Comparison of ENCODE assay signal across 20 mouse cellular contexts in the genomic region with DNA sequence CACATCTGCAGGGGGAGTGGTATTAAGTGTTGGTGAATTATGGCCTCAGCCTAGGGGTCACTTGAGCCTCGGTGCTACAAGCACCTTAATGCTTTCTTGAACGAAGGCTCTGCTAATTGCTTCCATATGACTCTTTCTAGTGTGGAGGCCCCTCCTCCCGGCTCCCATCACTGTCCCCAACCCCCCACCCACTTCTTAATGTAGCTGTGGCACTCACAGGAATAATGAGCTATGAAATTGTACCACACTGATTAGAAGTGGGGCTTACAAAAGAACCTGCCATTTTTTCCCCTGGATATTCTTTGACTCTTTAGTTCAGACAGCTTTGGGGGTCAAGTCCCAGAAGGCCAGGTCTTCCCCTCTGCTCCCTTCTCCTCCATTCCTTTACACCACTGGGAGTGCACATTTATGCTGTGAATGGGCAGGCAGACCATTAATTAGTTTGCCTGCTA.
A peak's percentile ranks its signal among the peaks of the same experiment; 100 is the strongest.
DNase-seq lines count a peak whose midpoint lies in the region; ATAC-seq lines count a peak whose summit lies in the region.
"Had no signal": no experiment of that assay in that cellular context is flagged by ENCODE, and none has a peak within 500 bp of the region (broad histone marks: within the 10 kb centered on the region; RNA-seq: fewer than 3 reads in every experiment).

No protein-coding gene starts in this region.

- no peak overlapping the region for H3K4me2 ChIP-seq in hindbrain, embryonic 12.5 days (replicated peaks)
- no peak overlapping the region for H3K4me2 ChIP-seq in hindbrain, embryonic 14.5 days (replicated peaks)
- no peak overlapping the region for H3K4me2 ChIP-seq in embryonic facial prominence, embryonic 11.5 days (ENCODE audit: low read depth, low read length)
- no peak overlapping the region; the same call in 1 of the 2 replicates for H3K4me2 ChIP-seq in limb, embryonic 13.5 days (replicated peaks)
- H3K4me2 ChIP-seq: embryonic facial prominence, embryonic 13.5 days; heart, embryonic 12.5 days; liver, embryonic 12.5 days; lung, embryonic 14.5 days; midbrain, embryonic 15.5 days had no signal

- H3K27ac ChIP-seq in hindbrain, embryonic 12.5 days: no peak overlapping the region
- no peak overlapping the region for H3K27ac ChIP-seq in hindbrain, embryonic 14.5 days
- H3K27ac ChIP-seq in embryonic facial prominence, embryonic 11.5 days (replicated peaks; ENCODE audit: low read depth, low read length): no peak overlapping the region
- peak overlapping the region; percentile 34; the same call in 1 of the 2 replicates for H3K27ac ChIP-seq in limb, embryonic 13.5 days
- H3K27ac ChIP-seq: embryonic facial prominence, embryonic 13.5 days; liver, embryonic 12.5 days; midbrain, embryonic 15.5 days; stomach, postnatal 0 days had no signal

- H3K36me3 ChIP-seq in hindbrain, embryonic 12.5 days: no peaks in the 10 kb centered on the region
- H3K36me3 ChIP-seq in hindbrain, embryonic 14.5 days (replicated peaks; ENCODE audit: control insufficient read depth, insufficient read depth): no peaks in the 10 kb centered on the region
- H3K36me3 ChIP-seq in embryonic facial prominence, embryonic 11.5 days (replicated peaks; ENCODE audit: control insufficient read depth, insufficient read depth, low read depth, low read length): no peaks in the 10 kb centered on the region
- H3K36me3 ChIP-seq in limb, embryonic 13.5 days: no peaks in the 10 kb centered on the region
- H3K36me3 ChIP-seq: embryonic facial prominence, embryonic 13.5 days; heart, embryonic 12.5 days; liver, embryonic 12.5 days; midbrain, embryonic 15.5 days had no signal

- H3K27me3 ChIP-seq in hindbrain, embryonic 12.5 days: 0 out of 2 replicates have a peak, but pooled peaks cover 4% of the 10 kb centered on the region
- H3K27me3 ChIP-seq in hindbrain, embryonic 14.5 days (ENCODE audit: control insufficient read depth, insufficient read depth, low read length): no peaks in the 10 kb centered on the region; the same call in 1 of the 2 replicates
- no peaks in the 10 kb centered on the region for H3K27me3 ChIP-seq in embryonic facial prominence, embryonic 11.5 days (ENCODE audit: control insufficient read depth, insufficient read depth, low read length)
- H3K27me3 ChIP-seq in limb, embryonic 13.5 days: no peaks in the 10 kb centered on the region
- H3K27me3 ChIP-seq: embryonic facial prominence, embryonic 13.5 days; heart, embryonic 12.5 days; liver, embryonic 12.5 days; midbrain, embryonic 15.5 days had no signal

- DNase-seq in hindbrain, embryonic 14.5 days (ENCODE audit: low spot score): no peak
- peak; percentile 80 for DNase-seq in embryo, embryonic 10.5 days (ENCODE audit: low spot score)
- DNase-seq in embryonic facial prominence, embryonic 11.5 days (ENCODE audit: low spot score): peak; percentile 75
- no peak for DNase-seq in cerebellum, adult 9-10 months
- DNase-seq: adrenal gland, postnatal 25 days; cerebellum, adult 2 months; kidney, postnatal 4 days; lung, embryonic 14.5 days; thymus, postnatal 25 days had no signal

- peaks cover 7% of the 10 kb centered on the region for H3K4me1 ChIP-seq in hindbrain, embryonic 12.5 days
- peaks cover 7% of the 10 kb centered on the region; the same call in 1 of the 2 replicates for H3K4me1 ChIP-seq in hindbrain, embryonic 14.5 days (replicated peaks; ENCODE audit: control insufficient read depth, insufficient read depth, low read length)
- H3K4me1 ChIP-seq in embryonic facial prominence, embryonic 11.5 days (ENCODE audit: control insufficient read depth, insufficient read depth, low read length): no peaks in the 10 kb centered on the region
- H3K4me1 ChIP-seq in limb, embryonic 13.5 days: peaks cover 22% of the 10 kb centered on the region
- H3K4me1 ChIP-seq: midbrain, embryonic 15.5 days had no signal

- ATAC-seq in hindbrain, embryonic 12.5 days (ENCODE audit: low FRiP score): peak; percentile 35; the same call in 1 of the 2 replicates
- no peak for ATAC-seq in hindbrain, embryonic 14.5 days (ENCODE audit: low FRiP score)
- peak; percentile 85 for ATAC-seq in embryonic facial prominence, embryonic 11.5 days (replicated peaks; ENCODE audit: insufficient number of reproducible peaks, low FRiP score, low TSS enrichment, low read depth)
- peak; percentile 59; the same call in 1 of the 2 replicates for ATAC-seq in limb, embryonic 13.5 days (ENCODE audit: low FRiP score, low read depth)
- ATAC-seq in megakaryocyte-erythroid progenitor cell, adult 5-6 weeks (replicated peaks; ENCODE audit: low FRiP score, low TSS enrichment, poor library complexity, severe bottlenecking): no peak
- no peak for ATAC-seq in inflammation-experienced regulatory T-cells, adult 6 months
- ATAC-seq: activated CD4-positive, CD25-positive, alpha-beta regulatory T cell, adult 4 months; intestine, embryonic 16.5 days; liver, embryonic 12.5 days; midbrain, embryonic 15.5 days had no signal

- no peak overlapping the region for H3K4me3 ChIP-seq in hindbrain, embryonic 12.5 days
- no peak overlapping the region for H3K4me3 ChIP-seq in hindbrain, embryonic 14.5 days (replicated peaks; ENCODE audit: low read length)
- no peak overlapping the region for H3K4me3 ChIP-seq in embryonic facial prominence, embryonic 11.5 days (ENCODE audit: low read depth, low read length)
- no peak overlapping the region for H3K4me3 ChIP-seq in limb, embryonic 13.5 days
- H3K4me3 ChIP-seq: embryonic facial prominence, embryonic 13.5 days; heart, embryonic 12.5 days; liver, embryonic 12.5 days; midbrain, embryonic 15.5 days had no signal

- H3K9ac ChIP-seq in hindbrain, embryonic 12.5 days: no peak overlapping the region
- H3K9ac ChIP-seq in hindbrain, embryonic 14.5 days: no peak overlapping the region
- no peak overlapping the region for H3K9ac ChIP-seq in embryonic facial prominence, embryonic 11.5 days (replicated peaks; ENCODE audit: low read length)
- no peak overlapping the region for H3K9ac ChIP-seq in limb, embryonic 13.5 days
- H3K9ac ChIP-seq: embryonic facial prominence, embryonic 13.5 days; heart, embryonic 12.5 days; liver, embryonic 12.5 days; lung, embryonic 14.5 days; midbrain, embryonic 15.5 days had no signal

- H3K9me3 ChIP-seq in hindbrain, embryonic 12.5 days (replicated peaks): no peaks in the 10 kb centered on the region
- no peaks in the 10 kb centered on the region for H3K9me3 ChIP-seq in hindbrain, embryonic 14.5 days (ENCODE audit: control insufficient read depth, low read length)
- H3K9me3 ChIP-seq in embryonic facial prominence, embryonic 11.5 days (replicated peaks; ENCODE audit: control insufficient read depth, low read length): no peaks in the 10 kb centered on the region
- H3K9me3 ChIP-seq in limb, embryonic 13.5 days: no peaks in the 10 kb centered on the region
- H3K9me3 ChIP-seq: embryonic facial prominence, embryonic 13.5 days; heart, embryonic 12.5 days; liver, embryonic 12.5 days; midbrain, embryonic 15.5 days had no signal

- WGBS in hindbrain, embryonic 12.5 days: 27% methylated on average over 3 of the region's 3 CpGs
- WGBS in hindbrain, embryonic 14.5 days: 17% methylated on average over 3 of the region's 3 CpGs
- 9% methylated on average over 3 of the region's 3 CpGs for WGBS in embryonic facial prominence, embryonic 11.5 days
- 5% methylated on average over 3 of the region's 3 CpGs for WGBS in limb, embryonic 13.5 days

Comparison
In these comparisons a context has a peak if more than half of its experiments do, and no peak if none do; other contexts are left out.
1. ATAC-seq: peak in hindbrain, embryonic 12.5 days (single experiment), embryonic facial prominence, embryonic 11.5 days (single experiment) and limb, embryonic 13.5 days (single experiment); none in hindbrain, embryonic 14.5 days (single experiment), megakaryocyte-erythroid progenitor cell, adult 5-6 weeks (single experiment) and inflammation-experienced regulatory T-cells, adult 6 months (single experiment).
2. DNase-seq: peak in embryo, embryonic 10.5 days (single experiment) and embryonic facial prominence, embryonic 11.5 days (single experiment); none in hindbrain, embryonic 14.5 days (single experiment) and cerebellum, adult 9-10 months (single experiment).